Mouse (Mus musculus) gastrocnemius, postnatal 4 days (tissue): ENCODE results near the gene Fam198b. TPM values are rescaled to one million over a fixed set of nuclear protein-coding genes. Genes with fewer than 3 reads are reported as not detected.

Experiments used
- DNase-seq, 2 experiments: peaks; one replicate each; pipeline ENCODE4 v3.0.0; 2021 to 2022; ENCODE audit warnings: low spot score in 2 of 2, mixed read lengths in 2 of 2
- long read RNA-seq, 2 experiments: library from polyadenylated mRNA; stranded (forward); transcript quantifications; one replicate each; pipeline ENCODE4 v2.0.0; 2021
- total RNA-seq, 2 experiments: library from RNA; stranded (reverse); gene quantifications; 2 replicates each; pipeline ENCODE4 v1.2.3; 2021

Fam198b gene
- total RNA-seq = 10 to 100 TPM; 55.4 to 71.6 TPM
- long read RNA-seq, experiment 1, full-length matches to known transcripts = 52 of 63 reads
- long read RNA-seq, experiment 1, partial matches to known transcripts = 0 of 63 reads
- long read RNA-seq, experiment 1, other reads (novel, unspliced or antisense) = 11 of 63 reads
- long read RNA-seq, experiment 2, full-length matches to known transcripts = 59 of 75 reads
- long read RNA-seq, experiment 2, partial matches to known transcripts = 0 of 75 reads
- long read RNA-seq, experiment 2, other reads (novel, unspliced or antisense) = 16 of 75 reads

- no peak for DNase-seq
These were observed at the start of gene Fam198b for GRCm38 (mm10) chr3:79884305-79884704. TSS of gene Fam198b (plus strand) at chr3:79884533.

GRCm38 (mm10) chr3:79838751-79839150 is 45.6 kb upstream of the Fam198b start:
- no peak for DNase-seq

GRCm38 (mm10) chr3:79841475-79841874 is 42.9 kb upstream of the Fam198b start:
- no peak for DNase-seq

GRCm38 (mm10) chr3:79842165-79842564 is 42.2 kb upstream of the Fam198b start:
- DNase-seq = peak in 1 of 2 experiments; percentile 50

- DNase-seq = peak in 1 of 2 experiments; percentile 55
These were observed 41.7 kb upstream of the Fam198b start for GRCm38 (mm10) chr3:79842616-79843016.

- DNase-seq = no peak
These were observed 40.3 kb upstream of the Fam198b start for GRCm38 (mm10) chr3:79843999-79844398.

GRCm38 (mm10) chr3:79846633-79847032 is 37.7 kb upstream of the Fam198b start:
- DNase-seq = no peak

- DNase-seq = no peak
These were observed 35.5 kb upstream of the Fam198b start for GRCm38 (mm10) chr3:79848841-79849240.

- no peak for DNase-seq
These were observed 34.7 kb upstream of the Fam198b start for GRCm38 (mm10) chr3:79849621-79850020.

GRCm38 (mm10) chr3:79850656-79851055 is 33.7 kb upstream of the Fam198b start:
- DNase-seq = no peak

- DNase-seq = no peak
These were observed 32.2 kb upstream of the Fam198b start for GRCm38 (mm10) chr3:79852108-79852507.

- DNase-seq = no peak
These were observed 31.6 kb upstream of the Fam198b start, which contains the start of gene Tmem144 for GRCm38 (mm10) chr3:79852654-79853166. TSS of gene Tmem144 (minus strand) at chr3:79852773.

GRCm38 (mm10) chr3:79857780-79858179 is 26.6 kb upstream of the Fam198b start:
- no peak for DNase-seq

- no peak for DNase-seq
These were observed 26.1 kb upstream of the Fam198b start for GRCm38 (mm10) chr3:79858221-79858620.

- DNase-seq = no peak
These were observed 19.5 kb upstream of the Fam198b start for GRCm38 (mm10) chr3:79864824-79865223.

- no peak for DNase-seq
These were observed 18.2 kb upstream of the Fam198b start for GRCm38 (mm10) chr3:79866089-79866488.

- DNase-seq = no peak
These were observed 17.8 kb upstream of the Fam198b start for GRCm38 (mm10) chr3:79866526-79866925.

- no peak for DNase-seq
These were observed 17.1 kb upstream of the Fam198b start for GRCm38 (mm10) chr3:79867121-79867709.

- no peak for DNase-seq
These were observed 8.9 kb upstream of the Fam198b start for GRCm38 (mm10) chr3:79875471-79875870.

GRCm38 (mm10) chr3:79878350-79878749 is 6.0 kb upstream of the Fam198b start:
- no peak for DNase-seq

- DNase-seq = no peak
These were observed 5.1 kb upstream of the Fam198b start for GRCm38 (mm10) chr3:79879246-79879645.

- DNase-seq = no peak
These were observed 2.7 kb upstream of the Fam198b start for GRCm38 (mm10) chr3:79881645-79882044.

GRCm38 (mm10) chr3:79883092-79883491 is 1.2 kb upstream of the Fam198b start:
- DNase-seq = peak; percentile 36 to 68
